Mouse (Mus musculus): ENCODE measurements at regions not wholly inside any gene's neighbourhood (a gene's known extent, or its start where the extent isn't known, plus 50 kb on each side); places are given as distances from the start of the nearest gene placed in this dataset.
"Not testable (repeated sequence)": the region's sequence is repeated elsewhere in the genome, so short reads cannot be mapped to it uniquely, and the experiment has no call there.

GRCm38 (mm10) chr14:17045426-17046132 is 226.6 kb upstream of the Rarb start:
- WGBS, result 84% methylated on average over 8 of the region's 8 CpGs
- Histone ChIP-seq H3K9me3 (ENCODE audit: control insufficient read depth, low read length) (no peaks in the 10 kb centered on the region), H3K36me3 (ENCODE audit: control insufficient read depth, insufficient read depth, low read length) (no peaks in the 10 kb centered on the region), H3K4me2 (no peak overlapping the region), H3K27ac (ENCODE audit: low read depth, low read length) (no peak overlapping the region), H3K27me3 (replicated peaks; ENCODE audit: control insufficient read depth, insufficient read depth, low read length) (no peaks in the 10 kb centered on the region), H3K4me1 (replicated peaks; ENCODE audit: control insufficient read depth, insufficient read depth, low read length) (no peaks in the 10 kb centered on the region), H3K9ac (ENCODE audit: low read depth, low read length) (no peak overlapping the region), H3K4me3 (ENCODE audit: low read depth, low read length) (no peak overlapping the region)
- DNase-seq (ENCODE audit: low spot score), result no peak
- ATAC-seq (replicated peaks; ENCODE audit: low FRiP score), result no peak

GRCm38 (mm10) chr14:17020603-17021356 is 201.8 kb upstream of the Rarb start:
- Histone ChIP-seq H3K9ac (ENCODE audit: low read depth, low read length) (no peak overlapping the region), H3K9me3 (ENCODE audit: control insufficient read depth, low read length) (no peaks in the 10 kb centered on the region), H3K4me3 (ENCODE audit: low read depth, low read length) (no peak overlapping the region), H3K4me1 (replicated peaks; ENCODE audit: control insufficient read depth, insufficient read depth, low read length) (no peaks in the 10 kb centered on the region), H3K27me3 (replicated peaks; ENCODE audit: control insufficient read depth, insufficient read depth, low read length) (no peaks in the 10 kb centered on the region), H3K4me2 (no peak overlapping the region), H3K27ac (ENCODE audit: low read depth, low read length) (no peak overlapping the region), H3K36me3 (ENCODE audit: control insufficient read depth, insufficient read depth, low read length) (no peaks in the 10 kb centered on the region)
- WGBS, result 62% methylated on average over 4 of the region's 4 CpGs
- DNase-seq (ENCODE audit: low spot score), result no peak
- no peak for ATAC-seq (replicated peaks; ENCODE audit: low FRiP score)

DNA sequence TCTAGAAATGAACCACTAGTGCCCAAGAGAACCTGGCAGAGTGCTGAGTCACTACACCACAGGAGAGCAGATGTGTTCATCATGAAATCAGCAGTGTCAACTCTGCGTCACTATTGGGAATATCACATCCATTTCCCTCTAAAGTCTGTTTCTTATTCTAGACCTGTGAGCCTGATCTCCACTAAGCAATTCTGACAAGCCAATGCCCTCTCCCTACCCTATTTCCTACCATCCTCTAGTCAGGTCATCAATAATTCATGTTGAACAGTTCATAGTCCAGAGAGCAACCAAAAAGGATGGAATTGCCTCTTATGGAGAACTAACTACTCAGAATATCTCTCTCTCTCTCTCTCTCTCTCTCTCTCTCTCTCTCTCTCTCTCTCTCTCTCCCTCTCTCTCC is 194.0 kb upstream of the Rarb start:
- H3K4me1 ChIP-seq (replicated peaks; ENCODE audit: control insufficient read depth, insufficient read depth, low read length), result no peaks in the 10 kb centered on the region
- H3K9ac ChIP-seq (ENCODE audit: low read depth, low read length), result no peak overlapping the region
- 81% methylated on average over 1 of the region's 1 CpGs for WGBS
- H3K27me3 ChIP-seq (replicated peaks; ENCODE audit: control insufficient read depth, insufficient read depth, low read length), result no peaks in the 10 kb centered on the region
- no peak overlapping the region for H3K4me2 ChIP-seq
- no peak overlapping the region for H3K4me3 ChIP-seq (ENCODE audit: low read depth, low read length)
- H3K27ac ChIP-seq (ENCODE audit: low read depth, low read length), result no peak overlapping the region
- no peaks in the 10 kb centered on the region for H3K36me3 ChIP-seq (ENCODE audit: control insufficient read depth, insufficient read depth, low read length)
- DNase-seq (ENCODE audit: low spot score), result no peak
- no peak for ATAC-seq (replicated peaks; ENCODE audit: low FRiP score)
- no peaks in the 10 kb centered on the region for H3K9me3 ChIP-seq (ENCODE audit: control insufficient read depth, low read length)

DNA sequence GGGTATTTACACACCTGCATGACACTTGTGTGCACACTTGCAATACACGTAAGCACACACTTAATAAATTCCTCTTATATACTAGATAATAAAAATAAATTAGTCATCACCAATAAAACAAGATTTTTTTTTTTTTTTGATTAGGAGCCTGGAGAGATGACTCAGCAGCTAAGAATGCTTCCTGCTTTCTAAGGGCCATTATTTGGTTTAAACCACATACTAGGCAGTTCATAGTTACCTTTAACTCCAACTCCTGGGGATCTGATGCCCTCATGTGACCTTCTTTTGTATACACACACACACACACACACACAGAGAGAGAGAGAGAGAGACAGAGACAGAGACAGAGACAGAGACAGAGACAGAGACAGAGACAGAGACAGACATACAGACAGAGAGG is 193.2 kb upstream of the Rarb start:
- ATAC-seq (replicated peaks; ENCODE audit: low FRiP score) (no peak), DNase-seq (ENCODE audit: low spot score) (no peak)
- 79% methylated on average over 1 of the region's 1 CpGs for WGBS
- no peaks in the 10 kb centered on the region for H3K4me1 ChIP-seq (replicated peaks; ENCODE audit: control insufficient read depth, insufficient read depth, low read length)
- H3K27me3 ChIP-seq (replicated peaks; ENCODE audit: control insufficient read depth, insufficient read depth, low read length), result no peaks in the 10 kb centered on the region
- no peak overlapping the region for H3K4me2 ChIP-seq
- no peak overlapping the region for H3K27ac ChIP-seq (ENCODE audit: low read depth, low read length)
- no peak overlapping the region for H3K9ac ChIP-seq (ENCODE audit: low read depth, low read length)
- H3K9me3 ChIP-seq (ENCODE audit: control insufficient read depth, low read length), result no peaks in the 10 kb centered on the region
- no peak overlapping the region for H3K4me3 ChIP-seq (ENCODE audit: low read depth, low read length)
- H3K36me3 ChIP-seq (ENCODE audit: control insufficient read depth, insufficient read depth, low read length), result no peaks in the 10 kb centered on the region

DNA sequence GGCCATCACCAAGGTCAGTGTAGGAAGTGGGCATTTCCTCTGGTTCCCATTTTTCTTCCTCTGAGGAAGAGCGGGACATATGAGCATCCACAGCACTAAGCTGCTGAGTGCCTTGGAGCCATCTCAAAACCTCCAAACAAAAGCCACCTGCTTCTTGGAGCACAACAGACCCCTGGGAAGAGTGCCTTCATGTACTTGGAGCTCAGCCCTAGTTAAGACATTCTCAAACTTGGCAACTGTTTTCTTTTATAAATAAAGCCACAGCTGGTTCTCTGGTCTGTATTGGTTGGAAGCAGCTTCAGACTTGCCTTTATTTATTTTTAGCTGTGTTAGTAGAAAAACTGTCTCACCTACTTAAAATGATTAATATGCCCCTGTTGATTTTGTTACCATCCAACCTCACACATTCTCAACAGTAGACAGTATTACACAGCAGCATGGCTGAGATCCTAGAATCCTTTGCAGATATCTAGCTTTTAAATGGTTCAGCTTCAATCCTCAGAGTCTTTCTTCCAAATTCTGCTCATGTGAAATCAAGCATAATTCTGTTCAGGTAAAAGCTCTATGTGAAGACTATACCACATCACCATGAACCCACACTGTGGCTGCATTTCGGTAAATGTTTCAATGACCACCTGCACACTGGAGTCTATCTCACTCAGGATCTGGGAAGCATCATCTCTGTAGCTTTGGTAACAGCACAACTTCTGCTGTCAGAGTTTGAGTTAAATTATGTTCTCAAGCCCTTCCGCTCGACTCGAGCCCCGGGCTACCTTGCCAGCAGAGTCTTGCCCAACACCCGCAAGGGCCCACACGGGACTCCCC is 186.4 kb upstream of the Rarb start:
- WGBS, result 86% methylated on average over 7 of the region's 8 CpGs
- no peak overlapping the region for H3K27ac ChIP-seq (ENCODE audit: low read depth, low read length)
- ATAC-seq (replicated peaks; ENCODE audit: low FRiP score), result no peak

GRCm38 (mm10) chr14:17004714-17005113 is 185.8 kb upstream of the Rarb start:
- no peak for DNase-seq (ENCODE audit: low spot score)
- H3K4me1 ChIP-seq (replicated peaks; ENCODE audit: control insufficient read depth, insufficient read depth, low read length), result no peaks in the 10 kb centered on the region
- H3K4me2 ChIP-seq, result no peak overlapping the region
- H3K36me3 ChIP-seq (ENCODE audit: control insufficient read depth, insufficient read depth, low read length), result no peaks in the 10 kb centered on the region
- ATAC-seq (replicated peaks; ENCODE audit: low FRiP score), result no peak
- no peaks in the 10 kb centered on the region for H3K27me3 ChIP-seq (replicated peaks; ENCODE audit: control insufficient read depth, insufficient read depth, low read length)
- H3K27ac ChIP-seq (ENCODE audit: low read depth, low read length), result no peak overlapping the region
- no peak overlapping the region for H3K4me3 ChIP-seq (ENCODE audit: low read depth, low read length)
- H3K9ac ChIP-seq (ENCODE audit: low read depth, low read length), result no peak overlapping the region
- WGBS, result 80% methylated on average over 1 of the region's 1 CpGs
- H3K9me3 ChIP-seq (ENCODE audit: control insufficient read depth, low read length), result no peaks in the 10 kb centered on the region

More for the DNA sequence above, 186.4 kb upstream of the Rarb start:
- Histone ChIP-seq H3K4me3 (ENCODE audit: low read depth, low read length) (no peak overlapping the region), H3K4me2 (no peak overlapping the region), H3K9ac (ENCODE audit: low read depth, low read length) (no peak overlapping the region), H3K4me1 (replicated peaks; ENCODE audit: control insufficient read depth, insufficient read depth, low read length) (no peaks in the 10 kb centered on the region), H3K27me3 (replicated peaks; ENCODE audit: control insufficient read depth, insufficient read depth, low read length) (no peaks in the 10 kb centered on the region), H3K36me3 (ENCODE audit: control insufficient read depth, insufficient read depth, low read length) (no peaks in the 10 kb centered on the region), H3K9me3 (ENCODE audit: control insufficient read depth, low read length) (no peaks in the 10 kb centered on the region)
- no peak for DNase-seq (ENCODE audit: low spot score)

DNA sequence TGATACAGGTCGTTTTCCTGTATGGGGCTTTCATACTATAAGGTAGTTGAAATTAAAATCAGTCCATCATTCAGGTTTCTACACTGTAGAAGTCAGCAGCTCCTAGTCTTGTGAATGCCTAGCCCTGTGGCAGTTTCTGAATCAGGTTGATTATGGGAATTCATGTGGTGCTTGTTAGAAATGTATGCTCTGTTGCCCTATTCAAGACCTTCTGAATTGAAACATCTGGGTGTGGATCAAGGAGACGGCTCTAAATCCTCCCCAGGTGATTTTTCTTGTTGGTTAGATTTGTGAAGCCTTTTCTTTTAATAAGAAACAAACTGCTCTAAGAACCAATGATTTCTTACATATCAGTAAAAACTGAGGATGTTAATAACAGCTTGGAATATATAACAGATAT is 177.8 kb upstream of the Rarb start:
- Histone ChIP-seq H3K36me3 (ENCODE audit: control insufficient read depth, insufficient read depth, low read length) (no peaks in the 10 kb centered on the region), H3K4me1 (replicated peaks; ENCODE audit: control insufficient read depth, insufficient read depth, low read length) (no peaks in the 10 kb centered on the region), H3K4me2 (no peak overlapping the region), H3K27me3 (replicated peaks; ENCODE audit: control insufficient read depth, insufficient read depth, low read length) (no peaks in the 10 kb centered on the region), H3K4me3 (ENCODE audit: low read depth, low read length) (no peak overlapping the region), H3K9me3 (ENCODE audit: control insufficient read depth, low read length) (no peaks in the 10 kb centered on the region), H3K27ac (ENCODE audit: low read depth, low read length) (no peak overlapping the region), H3K9ac (ENCODE audit: low read depth, low read length) (no peak overlapping the region)
- WGBS, result 68% methylated on average over 2 of the region's 2 CpGs
- ATAC-seq (replicated peaks; ENCODE audit: low FRiP score), result no peak
- DNase-seq (ENCODE audit: low spot score), result no peak

DNA sequence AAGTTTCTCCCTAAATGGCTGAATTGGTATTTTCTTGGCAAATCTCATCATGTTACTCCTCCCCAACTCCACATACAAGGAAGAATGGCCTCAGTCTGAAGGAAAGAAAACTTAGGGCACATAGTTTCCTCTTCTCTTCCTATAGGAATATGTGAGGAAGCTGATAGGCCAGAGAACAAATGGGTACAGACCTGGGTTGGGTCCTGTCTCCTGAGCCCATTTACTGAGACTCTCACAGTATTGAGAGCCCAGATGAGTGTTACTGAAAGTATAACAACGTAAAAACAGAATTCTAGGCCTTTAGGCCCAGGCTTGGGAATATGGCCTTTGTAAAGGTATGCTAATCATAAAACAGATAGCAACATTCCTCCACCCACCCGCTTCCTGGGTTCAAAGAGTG is 152.0 kb upstream of the Rarb start:
- H3K4me1 ChIP-seq (replicated peaks; ENCODE audit: control insufficient read depth, insufficient read depth, low read length); H3K36me3 ChIP-seq (ENCODE audit: control insufficient read depth, insufficient read depth, low read length); H3K4me2 ChIP-seq; H3K27me3 ChIP-seq (replicated peaks; ENCODE audit: control insufficient read depth, insufficient read depth, low read length); H3K4me3 ChIP-seq (ENCODE audit: low read depth, low read length); H3K9ac ChIP-seq (ENCODE audit: low read depth, low read length); ATAC-seq (replicated peaks; ENCODE audit: low FRiP score); DNase-seq (ENCODE audit: low spot score); H3K9me3 ChIP-seq (ENCODE audit: control insufficient read depth, low read length); H3K27ac ChIP-seq (ENCODE audit: low read depth, low read length): not testable (repeated sequence)
- WGBS, result 85% methylated on average over 1 of the region's 2 CpGs
